Mouse (Mus musculus): Measurements from ENCODE around the gene Slc25a38. TPM values are rescaled to one million over a fixed set of nuclear protein-coding genes. Genes with fewer than 3 reads are reported as not detected.
A peak's percentile ranks its signal among the peaks of the same experiment; 100 is the strongest.
"Not testable (repeated sequence)": the region's sequence is repeated elsewhere in the genome, so short reads cannot be mapped to it uniquely, and the experiment has no call there.

The Slc25a38 gene
- total RNA-seq, 2 experiments from 2014 or later: 24.2 to 27.0 TPM

DNA sequence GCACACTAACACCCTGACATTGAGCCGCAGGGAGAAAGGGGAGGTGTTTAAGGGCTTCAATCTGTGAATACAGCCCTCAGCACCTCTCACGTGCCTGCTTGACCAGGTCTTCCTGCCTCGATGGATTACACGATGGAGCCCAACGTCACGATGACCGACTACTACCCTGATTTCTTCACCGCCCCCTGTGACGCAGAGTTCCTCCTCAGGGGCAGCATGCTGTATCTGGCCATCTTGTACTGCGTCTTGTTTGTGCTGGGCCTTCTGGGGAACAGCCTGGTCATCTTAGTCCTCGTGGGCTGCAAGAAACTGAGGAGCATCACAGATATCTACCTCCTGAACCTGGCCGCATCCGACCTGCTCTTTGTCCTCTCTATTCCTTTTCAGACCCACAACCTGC, 16.5 kb upstream of the Slc25a38 start:
- intact Hi-C loops (cut with DNase I): no loop called here
- no peak for DNase-seq (ENCODE audit: low spot score in 2 of 2)

DNA sequence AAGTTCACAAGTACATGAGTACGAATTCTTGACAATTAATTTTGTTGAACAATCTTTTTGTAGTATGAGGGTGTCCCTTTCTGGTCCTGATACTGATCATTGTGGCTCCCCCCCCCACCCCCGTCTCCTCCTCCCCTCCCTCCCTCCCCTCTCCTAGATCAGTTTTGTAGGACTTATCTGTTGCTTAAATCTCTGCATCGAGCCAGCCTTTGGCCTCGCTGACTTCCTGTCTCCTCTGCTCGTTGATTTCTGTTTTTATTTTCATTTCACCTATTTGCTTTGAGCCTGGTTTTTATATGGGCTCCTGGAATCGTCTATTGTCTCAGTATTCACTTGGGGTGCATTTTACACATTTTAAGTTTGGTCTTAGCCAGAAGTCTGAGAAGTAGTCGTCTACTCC, 14.3 kb upstream of the Slc25a38 start:
- no peak for DNase-seq (ENCODE audit: low spot score in 2 of 2)
- intact Hi-C loops (cut with DNase I): no loop called here

DNA sequence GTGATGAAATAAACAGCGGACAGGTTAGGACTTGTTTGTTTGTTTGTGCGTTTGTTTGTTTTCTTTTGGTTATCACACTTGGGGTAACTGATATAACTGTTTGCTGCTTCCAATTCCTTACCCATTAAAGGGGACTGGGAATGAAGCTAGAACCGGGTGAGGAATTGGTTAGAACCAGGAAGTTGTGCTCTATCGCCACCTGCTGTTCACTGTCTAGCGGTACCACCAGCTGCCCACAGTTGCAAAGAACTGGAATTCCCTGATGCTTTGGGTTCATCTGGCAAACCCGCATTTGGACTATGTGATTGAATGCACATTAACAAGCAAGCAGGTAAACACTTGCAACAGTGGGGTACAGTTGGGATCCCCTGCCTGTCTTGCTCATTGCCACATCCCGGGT, 11.5 kb upstream of the Slc25a38 start:
- DNase-seq (ENCODE audit: low spot score in 2 of 2): peak; percentile 74 to 83
- intact Hi-C loops (cut with DNase I): loop anchor here (2.0 kb wide), 1 partner anchor 72 kb away; no protein-coding TSS in a partner anchor

DNA sequence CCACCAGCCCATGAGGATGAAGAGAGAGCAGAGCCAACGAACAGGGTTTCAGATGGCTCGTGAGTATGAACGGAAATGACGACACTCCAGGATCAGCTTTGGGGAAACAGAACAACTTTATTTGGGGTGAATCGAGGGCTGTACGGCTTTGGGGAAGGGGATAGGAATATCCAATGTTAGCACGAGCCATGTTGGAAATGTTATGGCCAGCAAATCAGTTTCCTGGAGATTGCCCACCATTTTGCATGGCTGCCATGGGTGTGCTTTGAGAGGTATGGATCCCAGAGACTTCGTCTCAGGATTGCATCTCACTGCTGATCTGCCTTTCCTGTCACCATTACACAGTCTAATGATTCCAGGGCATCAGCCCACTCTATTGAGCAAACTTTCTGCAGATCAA, 10.9 kb upstream of the Slc25a38 start:
- DNase-seq (ENCODE audit: low spot score in 2 of 2): no peak
- intact Hi-C loops (cut with DNase I): loop anchor here (2.0 kb wide), 1 partner anchor 73 kb away; no protein-coding TSS in a partner anchor

DNA sequence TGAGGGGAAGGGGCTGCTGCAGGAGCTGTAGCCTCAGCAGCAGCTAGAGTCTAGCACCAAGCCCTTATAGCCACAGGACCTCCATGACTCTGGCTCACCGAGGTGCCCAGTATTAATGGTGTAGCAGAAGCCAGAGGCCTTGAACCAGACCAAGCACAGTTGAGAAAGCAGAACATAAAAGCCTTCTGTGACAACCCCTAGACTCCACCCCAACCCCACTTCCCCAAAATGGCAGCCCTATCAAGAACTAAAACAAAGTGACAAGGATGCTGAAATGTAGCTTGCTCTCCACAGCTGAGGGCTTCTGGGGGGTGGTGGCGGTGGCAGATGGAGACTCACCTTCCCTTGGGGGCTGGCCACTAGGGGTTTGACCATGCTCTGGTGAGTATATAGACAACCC, 9.0 kb upstream of the Slc25a38 start:
- intact Hi-C loops (cut with DNase I): no loop called here
- no peak for DNase-seq (ENCODE audit: low spot score in 2 of 2)

DNA sequence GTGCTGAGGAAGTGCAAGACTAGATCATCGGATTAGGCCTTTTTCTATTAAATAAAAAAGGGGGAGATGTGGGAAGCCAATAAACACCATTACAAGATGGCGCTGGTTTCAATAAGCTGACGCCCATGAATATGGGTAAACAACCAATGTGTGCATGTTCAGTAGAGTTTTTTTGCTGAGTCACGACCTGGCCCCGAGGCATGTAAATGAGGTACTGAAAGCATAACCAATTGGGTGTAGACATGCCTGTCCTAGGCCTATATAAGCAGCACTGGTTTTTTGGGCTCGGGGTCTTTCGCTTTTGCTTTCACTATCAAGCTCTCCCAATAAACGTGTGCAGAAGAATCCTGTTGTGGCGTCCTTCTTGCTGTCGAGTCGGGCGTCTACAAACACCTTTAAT, 1.2 kb upstream of the Slc25a38 start:
- intact Hi-C loops (cut with DNase I); DNase-seq (ENCODE audit: low spot score in 2 of 2): not testable (repeated sequence)

DNA sequence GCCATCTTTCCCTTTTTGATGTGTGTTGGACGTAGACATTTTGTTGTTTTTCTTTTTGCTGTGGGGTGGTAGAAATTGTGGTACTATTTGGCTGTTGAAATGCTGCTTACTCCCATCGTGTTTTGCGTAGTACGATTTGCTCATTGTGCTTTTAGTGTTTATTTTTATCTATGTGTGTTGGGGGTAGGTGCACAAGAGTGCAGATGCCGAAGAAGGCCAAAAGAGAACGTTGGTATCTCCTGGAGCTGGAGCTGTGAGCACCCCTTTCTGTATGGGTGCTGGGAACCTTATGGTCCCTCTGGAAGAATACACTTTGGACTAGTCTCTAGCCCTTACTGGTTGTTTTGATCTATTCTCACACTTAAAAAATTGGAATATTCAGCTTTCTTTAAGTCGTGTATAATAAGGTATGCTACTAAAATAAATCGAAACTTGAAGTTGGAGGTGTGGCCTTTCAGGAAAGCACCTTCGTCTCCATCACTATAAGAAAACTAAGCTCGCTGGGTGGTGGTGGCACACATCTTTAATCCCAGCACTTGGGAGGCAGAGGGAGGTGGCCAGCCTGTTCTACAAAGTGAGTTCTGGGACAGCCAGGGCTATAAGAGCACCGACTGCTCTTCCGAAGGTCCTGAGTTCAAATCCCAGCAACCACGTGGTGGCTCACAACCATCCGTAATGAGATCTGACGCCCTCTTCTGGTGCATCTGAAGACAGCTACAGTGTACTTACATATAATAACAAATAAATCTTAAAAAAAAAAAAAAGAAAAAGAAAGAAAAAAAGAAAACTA, 1.2 kb downstream of the Slc25a38 start:
- no peak for DNase-seq (ENCODE audit: low spot score in 2 of 2)
- intact Hi-C loops (cut with DNase I): no loop called here

DNA sequence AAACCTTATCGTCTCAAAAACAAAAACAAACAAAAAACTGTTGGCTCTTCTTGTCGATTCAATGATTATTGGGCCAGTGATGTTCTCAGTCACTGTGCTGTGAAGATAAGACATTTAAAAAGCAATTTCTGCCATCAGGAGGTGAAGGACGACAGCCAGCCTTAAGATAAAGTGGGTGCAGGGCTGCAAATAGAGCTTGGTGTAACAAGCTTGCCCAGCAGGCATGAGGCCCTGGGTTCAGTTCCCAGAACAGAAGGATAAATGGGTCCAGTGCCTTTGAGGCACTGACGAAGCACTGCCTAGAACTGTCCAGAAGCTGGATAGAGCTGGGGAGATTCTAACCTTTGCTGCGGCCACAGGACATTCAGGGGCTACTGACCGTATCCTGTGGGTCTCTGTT, 2.3 kb downstream of the Slc25a38 start:
- intact Hi-C loops (cut with DNase I): no loop called here
- DNase-seq (ENCODE audit: low spot score in 2 of 2): no peak

DNA sequence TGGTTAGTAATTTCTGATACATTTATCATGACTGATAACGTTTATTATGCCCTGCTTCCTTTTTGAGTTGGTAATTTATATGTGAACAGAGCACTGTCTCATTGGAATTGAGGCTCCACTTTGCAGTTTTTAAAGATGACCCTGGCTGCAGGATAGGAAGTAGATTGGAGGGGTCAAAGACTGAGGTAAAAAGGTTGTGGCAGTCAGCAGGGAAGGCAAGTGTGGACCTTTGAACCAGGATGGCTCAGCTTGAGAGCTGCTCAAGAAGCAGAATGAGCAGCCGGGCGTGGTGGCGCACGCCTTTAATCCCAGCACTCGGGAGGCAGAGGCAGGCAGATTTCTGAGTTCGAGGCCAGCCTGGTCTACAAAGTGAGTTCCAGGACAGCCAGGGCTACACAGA, 3.3 kb downstream of the Slc25a38 start:
- DNase-seq (ENCODE audit: low spot score in 2 of 2): no peak
- intact Hi-C loops (cut with DNase I): no loop called here

DNA sequence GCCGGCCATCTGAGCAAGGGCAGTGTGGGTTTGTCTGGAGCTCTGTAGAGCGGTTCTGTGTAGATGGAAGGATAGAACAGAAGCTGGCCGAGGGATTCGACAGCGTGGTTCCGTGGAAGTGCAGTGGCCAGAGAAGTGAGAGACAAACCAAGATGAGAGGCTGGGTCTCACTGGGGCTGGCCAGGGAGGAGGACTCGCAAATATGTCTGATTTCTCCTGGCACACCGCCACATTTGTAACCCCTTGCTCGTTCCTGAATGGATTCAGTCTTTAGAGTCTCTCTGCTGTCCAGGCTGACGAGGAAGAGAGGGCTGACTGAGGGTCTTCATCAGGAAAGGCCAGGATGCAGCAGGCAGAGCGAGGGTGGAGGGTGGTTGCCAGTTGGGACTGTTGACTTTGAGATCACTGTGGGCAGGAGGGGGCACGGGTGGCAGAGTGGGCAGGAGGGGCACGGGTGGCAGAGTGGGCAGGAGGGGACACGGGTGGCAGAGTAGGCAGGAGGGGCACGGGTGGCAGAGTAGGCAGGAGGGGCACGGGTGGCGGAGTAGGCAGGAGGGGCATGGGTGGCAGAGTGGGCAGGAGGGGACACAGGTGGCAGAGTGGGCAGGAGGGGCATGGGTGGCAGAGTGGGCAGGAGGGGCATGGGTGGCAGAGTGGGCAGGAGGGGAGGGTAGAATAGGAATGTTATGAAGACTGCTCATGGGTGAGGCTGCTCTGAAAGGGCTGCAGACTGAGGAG, 4.0 kb downstream of the Slc25a38 start:
- intact Hi-C loops (cut with DNase I): no loop called here
- DNase-seq (ENCODE audit: low spot score in 2 of 2): no peak

DNA sequence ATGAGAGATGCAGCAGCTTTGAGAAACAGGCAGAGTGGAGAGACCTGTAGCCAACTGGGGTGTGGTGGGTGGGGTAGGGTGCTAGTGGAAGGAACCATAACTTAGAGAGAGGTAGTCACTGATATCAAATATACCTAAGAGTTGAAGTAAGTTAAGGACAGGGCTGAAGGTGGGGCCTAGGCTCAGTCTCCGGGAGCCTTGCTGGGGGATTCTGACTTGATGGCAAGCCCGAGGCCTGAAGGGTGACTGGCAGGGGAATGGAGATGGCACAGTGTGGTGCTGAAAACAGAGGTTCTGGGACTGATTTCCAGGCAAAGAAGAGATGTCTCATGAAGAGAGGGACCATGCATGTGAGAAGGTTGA, 4.6 kb downstream of the Slc25a38 start:
- intact Hi-C loops (cut with DNase I): no loop called here
- no peak for DNase-seq (ENCODE audit: low spot score in 2 of 2)

DNA sequence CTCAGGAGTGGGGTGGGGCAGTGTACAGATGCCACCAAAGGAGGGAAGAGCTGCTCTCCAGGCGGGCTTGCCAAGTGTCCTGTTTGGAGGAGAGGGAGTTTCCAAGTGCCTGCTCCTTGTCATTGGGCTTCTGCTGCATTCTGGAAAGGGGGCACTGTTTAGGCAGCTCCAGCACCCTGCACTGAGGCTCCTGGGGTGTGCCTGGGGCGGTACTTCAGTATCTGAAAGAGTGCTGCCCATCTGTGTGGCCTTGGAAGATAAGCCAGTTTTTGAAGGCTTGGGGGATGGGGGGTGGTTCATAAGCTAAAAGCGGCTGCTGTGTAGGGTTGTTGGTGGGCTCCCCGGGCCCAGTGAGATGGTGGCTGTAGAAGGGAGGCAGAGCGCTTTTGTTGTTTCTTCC, 5.4 kb downstream of the Slc25a38 start:
- intact Hi-C loops (cut with DNase I): no loop called here
- DNase-seq (ENCODE audit: low spot score in 2 of 2): no peak

DNA sequence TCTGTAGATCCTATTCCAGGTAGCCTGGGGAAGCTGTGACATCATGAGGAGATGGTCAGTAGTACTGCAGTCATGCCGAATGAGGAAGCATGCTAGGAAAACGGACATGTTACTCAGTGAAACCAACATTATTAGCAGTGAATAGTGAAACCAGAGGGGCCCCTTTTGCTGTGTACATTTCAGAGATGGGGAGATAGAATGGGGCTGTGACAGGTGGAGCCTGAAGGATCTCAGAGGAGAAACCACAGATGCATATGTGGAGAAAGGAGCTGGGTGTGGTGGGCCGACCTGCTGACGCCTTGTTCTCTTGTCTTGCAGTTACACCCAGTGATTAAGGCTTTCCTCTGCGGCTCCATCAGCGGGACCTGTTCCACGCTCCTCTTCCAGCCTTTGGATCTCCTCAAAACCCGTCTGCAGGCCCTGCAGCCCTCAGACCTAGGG, 6.0 kb downstream of the Slc25a38 start:
- no peak for DNase-seq (ENCODE audit: low spot score in 2 of 2)
- intact Hi-C loops (cut with DNase I): no loop called here

DNA sequence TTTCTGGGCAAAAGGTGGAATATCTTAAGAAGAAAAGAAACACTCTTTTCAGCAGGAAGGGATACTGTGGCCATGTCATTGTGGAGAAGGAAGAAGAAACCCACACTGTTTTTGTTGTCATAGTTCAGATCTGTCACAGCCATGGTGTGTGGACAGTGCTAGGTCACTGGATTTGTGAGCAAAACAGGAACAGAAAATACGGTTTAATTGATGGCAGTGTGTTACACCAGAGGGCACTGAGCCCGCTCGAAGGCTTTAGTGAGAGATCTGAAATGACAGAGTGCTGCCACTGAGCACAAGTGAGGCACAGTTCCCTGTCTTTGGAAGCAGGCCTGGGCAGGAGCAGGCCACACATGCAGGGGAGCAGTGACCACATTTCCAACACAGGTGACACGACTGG, 8.0 kb downstream of the Slc25a38 start:
- intact Hi-C loops (cut with DNase I): no loop called here
- no peak for DNase-seq (ENCODE audit: low spot score in 2 of 2)

DNA sequence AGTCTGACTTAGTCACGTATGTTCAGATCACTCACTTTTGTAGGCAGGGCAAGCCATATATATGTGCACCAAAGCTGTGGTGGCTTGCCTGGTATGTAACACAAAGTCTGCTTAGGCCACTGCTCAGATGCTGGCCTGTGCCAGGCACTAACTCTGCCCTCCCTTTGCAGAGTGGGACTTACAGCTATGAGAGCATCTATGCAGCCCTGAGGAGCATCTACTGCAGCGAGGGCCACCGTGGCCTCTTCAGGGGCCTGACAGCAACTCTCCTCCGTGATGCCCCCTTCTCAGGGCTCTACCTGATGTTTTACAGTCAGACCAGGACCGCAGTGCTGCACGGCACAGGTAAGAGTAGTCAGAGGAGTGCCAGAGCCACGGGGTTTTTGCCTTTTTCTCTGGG, 10.3 kb downstream of the Slc25a38 start:
- intact Hi-C loops (cut with DNase I): no loop called here
- DNase-seq (ENCODE audit: low spot score in 2 of 2): no peak

DNA sequence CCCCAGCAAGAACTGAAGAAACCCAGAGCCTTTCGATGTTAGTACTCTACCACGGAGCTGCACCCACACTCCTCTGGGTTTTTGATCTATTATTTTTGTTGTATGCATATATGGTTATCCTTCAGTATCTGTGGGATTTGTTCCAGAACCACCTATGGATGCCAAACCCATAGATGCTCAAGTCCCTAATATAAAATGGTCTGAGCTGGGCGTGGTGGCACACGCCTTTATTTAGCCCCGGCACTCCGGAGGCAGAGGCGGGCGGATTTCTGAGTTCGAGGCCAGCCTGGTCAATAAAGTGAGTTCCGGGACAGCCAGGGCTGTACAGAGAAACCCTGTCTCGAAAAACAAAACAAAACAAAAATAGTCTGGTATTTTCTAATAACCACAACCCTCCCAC, 16.7 kb downstream of the Slc25a38 start:
- intact Hi-C loops (cut with DNase I): no loop called here
- DNase-seq (ENCODE audit: low spot score in 2 of 2): no peak

DNA sequence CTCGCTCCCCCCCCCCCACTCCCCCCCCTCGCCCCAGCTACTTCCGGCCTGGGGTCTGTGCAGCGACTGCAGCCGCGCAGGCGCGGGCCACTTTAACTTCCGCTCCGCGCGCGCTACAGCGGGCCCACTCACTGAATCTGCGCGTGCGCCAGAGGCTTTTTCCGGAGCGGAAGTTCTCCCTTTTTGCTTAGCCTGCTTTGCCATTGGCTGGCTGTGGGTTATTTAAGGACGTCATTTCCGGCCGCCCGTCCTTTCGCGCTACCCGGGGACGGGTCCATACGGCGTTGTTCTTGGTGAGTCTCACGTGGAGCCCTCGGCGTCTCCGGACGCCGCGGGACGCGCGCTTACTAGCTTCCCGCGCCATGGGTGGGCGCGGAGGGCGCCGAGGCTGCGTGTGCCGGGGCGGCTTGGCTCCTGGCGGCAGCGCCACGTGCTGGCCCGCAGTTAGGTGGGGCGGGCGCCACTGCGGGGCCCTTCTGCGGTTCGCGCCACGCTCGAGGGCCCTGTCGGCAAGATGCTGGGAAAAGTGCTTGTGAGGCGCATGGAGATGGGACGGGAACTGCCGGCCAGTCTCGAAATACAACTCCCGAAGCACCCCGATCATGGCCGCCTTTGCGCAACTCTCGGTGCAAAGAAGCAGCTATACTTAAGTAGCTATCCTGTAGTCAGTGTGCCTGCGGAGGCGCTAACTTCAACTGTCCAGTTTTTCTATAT, 17.5 kb downstream of the Slc25a38 start, which contains the start of gene Rpsa:
Gene Rpsa, plus strand, starts transcription at position 152 of the 714 bp plus-strand sequence.
- intact Hi-C loops (cut with DNase I): no loop called here
- DNase-seq (ENCODE audit: low spot score in 2 of 2): peak; percentile 97 to 98

DNA sequence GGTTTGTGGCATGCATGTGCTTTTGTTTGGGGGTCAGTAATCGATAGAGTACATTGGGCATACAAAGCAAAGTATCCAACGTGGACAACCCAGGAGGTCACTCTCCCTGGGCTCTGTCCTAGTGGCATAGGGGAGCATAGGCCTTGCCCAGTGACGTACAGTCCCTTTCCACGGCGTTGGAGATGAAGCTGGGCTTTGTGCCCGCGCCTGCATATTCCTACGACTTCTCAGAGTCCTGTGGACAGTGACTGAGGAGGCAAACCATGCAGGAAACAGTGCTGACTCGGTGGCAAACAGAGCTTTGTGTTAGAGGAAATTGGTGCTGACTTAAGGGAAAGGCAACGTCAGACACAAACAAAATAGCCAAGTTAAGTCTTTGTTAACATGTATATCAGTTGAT, 19.1 kb downstream of the Slc25a38 start:
- DNase-seq (ENCODE audit: low spot score in 2 of 2): no peak
- intact Hi-C loops (cut with DNase I): no loop called here

DNA sequence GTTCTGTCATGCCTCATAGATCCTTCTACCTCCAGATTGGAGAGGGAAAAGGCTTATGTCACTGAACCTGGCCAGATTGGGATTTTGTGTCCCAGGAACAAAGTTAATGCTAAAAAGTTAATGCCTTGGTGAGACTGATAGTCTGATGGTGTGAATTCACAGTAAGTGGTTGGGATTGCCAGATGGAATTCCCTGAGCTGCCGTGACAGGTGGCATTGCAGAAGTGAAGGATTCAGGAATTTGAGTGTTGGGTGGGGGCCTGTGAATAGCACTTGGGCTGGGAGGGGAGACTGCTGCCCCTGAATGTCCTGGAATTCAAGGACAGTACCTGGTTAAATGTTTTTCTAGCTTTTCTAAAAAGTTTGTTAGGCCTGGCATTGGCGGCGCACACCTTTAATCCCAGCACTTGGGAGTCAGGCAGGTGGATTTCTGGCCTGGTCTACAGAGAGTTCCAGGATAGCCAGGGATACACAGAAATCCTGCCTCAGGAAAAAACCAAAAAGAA, 21.7 kb downstream of the Slc25a38 start:
- no peak for DNase-seq (ENCODE audit: low spot score in 2 of 2)
- intact Hi-C loops (cut with DNase I): no loop called here
